Mouse (Mus musculus) intestine, embryonic 14.5 days (tissue): ENCODE measurements around the gene Sfxn5. TPM values are rescaled to one million over a fixed set of nuclear protein-coding genes. Genes with fewer than 3 reads are reported as not detected.
A peak's percentile ranks its signal among the peaks of the same experiment; 100 is the strongest.

Experiments
- ATAC-seq: fragments of 200-750 bp; cut with Nextera tagmentation; replicated peaks from 2 replicates; pipeline ENCODE4 v1.8.0; 2017; ENCODE audit warnings: low read depth, moderate number of reproducible peaks, moderate TSS enrichment, moderate library complexity; ENCODE audit not compliant: low FRiP score, low TSS enrichment
- DNase-seq: peaks from one replicate; pipeline ENCODE4 v3.0.0-alpha.2; 2018; ENCODE audit warnings: low spot score
- H3K27ac ChIP-seq: fragments of 300-500 bp; sonication (generic); 2 replicates; pipeline ENCODE4 v1.5.1; 2014; ENCODE audit warnings: low read depth, mild to moderate bottlenecking, control low read depth
- H3K27me3 ChIP-seq: fragments of 300-500 bp; sonication (generic); replicated peaks from 2 replicates; pipeline ENCODE4 v1.6.1; 2014; ENCODE audit warnings: low read length, control low read depth; ENCODE audit not compliant: control insufficient read depth, insufficient read depth
- H3K36me3 ChIP-seq: fragments of 300-500 bp; sonication (generic); 2 replicates; pipeline ENCODE4 v1.6.1; 2014; ENCODE audit warnings: low read length, control low read depth; ENCODE audit not compliant: control insufficient read depth, insufficient read depth
- H3K4me1 ChIP-seq: fragments of 300-500 bp; sonication (generic); replicated peaks from 2 replicates; pipeline ENCODE4 v1.6.1; 2014; ENCODE audit warnings: low read length, control low read depth, mixed read lengths; ENCODE audit not compliant: control insufficient read depth, insufficient read depth
- H3K4me2 ChIP-seq: fragments of 300-500 bp; sonication (generic); 2 replicates; pipeline ENCODE4 v1.6.1; 2014; ENCODE audit warnings: low read length
- H3K4me3 ChIP-seq: fragments of 300-500 bp; sonication (generic); 2 replicates; pipeline ENCODE4 v1.5.1; 2014; ENCODE audit warnings: low read depth, low read length, control low read depth, mixed read lengths
- H3K9ac ChIP-seq: fragments of 300-500 bp; sonication (generic); 2 replicates; pipeline ENCODE4 v1.6.1; 2014; ENCODE audit warnings: mild to moderate bottlenecking, low read length
- H3K9me3 ChIP-seq: fragments of 300-500 bp; sonication (generic); 2 replicates; pipeline ENCODE4 v1.6.1; 2016; ENCODE audit warnings: low read length, control low read depth; ENCODE audit not compliant: control insufficient read depth
- WGBS: fragments of 180-500 bp; shearing (Covaris S2); extraction: QIAGEN DNeasy Blood & Tissue Kit; methylation state at CpG from one replicate; pipeline ENCODE4 v1.1.7; 2014; 5-methylcytosine and 5-hydroxymethylcytosine counted together
- polyA plus RNA-seq: library from polyadenylated mRNA; unstranded; fragments of >200 nt; fragmentation: Nextera tagmentation; extraction: Ambion mirVana; gene quantifications from 2 replicates; pipeline ENCODE4 v1.2.1, GENCODE M21; 2014

Sfxn5 gene
- polyA plus RNA-seq = 6.3 and 8.3 TPM in 2 replicates

GRCm38 (mm10) chr6:85333000-85333669 is at the start of gene Sfxn5:
Gene Sfxn5 (minus strand): TSS chr6:85333422.
- peak within 1 kb of the TSS; percentile 58 for H3K9ac ChIP-seq
- peak within 1 kb of the TSS; percentile 95 for H3K4me2 ChIP-seq
- H3K4me3 ChIP-seq = peak within 1 kb of the TSS; percentile 69
- under 1% methylated on average over 49 of the region's 49 CpGs for WGBS
- H3K9me3 ChIP-seq = no peaks in the 10 kb centered on the region
- H3K36me3 ChIP-seq = peaks cover 4% of the 10 kb centered on the region; the same call in 1 of the 2 replicates
- peaks cover 8% of the 10 kb centered on the region for H3K4me1 ChIP-seq
- 0 out of 2 replicates have a peak, but pooled peaks cover 3% of the 10 kb centered on the region for H3K27me3 ChIP-seq
- DNase-seq (peak; percentile 98), ATAC-seq (peak; percentile 98)
- H3K27ac ChIP-seq = peak within 1 kb of the TSS; percentile 78

GRCm38 (mm10) chr6:85382791-85383190 is 49.6 kb upstream of the Sfxn5 start:
- H3K36me3 ChIP-seq = no peaks in the 10 kb centered on the region
- no peak overlapping the region for H3K9ac ChIP-seq
- no peak overlapping the region for H3K4me2 ChIP-seq
- ATAC-seq (no peak), DNase-seq (no peak)
- H3K4me3 ChIP-seq = no peak overlapping the region
- H3K9me3 ChIP-seq = no peaks in the 10 kb centered on the region
- 76% methylated on average over 2 of the region's 2 CpGs for WGBS
- H3K27me3 ChIP-seq = no peaks in the 10 kb centered on the region
- H3K4me1 ChIP-seq = no peaks in the 10 kb centered on the region; the same call in 1 of the 2 replicates
- H3K27ac ChIP-seq = no peak overlapping the region

GRCm38 (mm10) chr6:85381648-85382020 is 48.4 kb upstream of the Sfxn5 start:
- H3K4me3 ChIP-seq = no peak overlapping the region
- no peaks in the 10 kb centered on the region for H3K9me3 ChIP-seq
- DNase-seq = no peak
- WGBS = 84% methylated on average over 10 of the region's 10 CpGs
- no peaks in the 10 kb centered on the region for H3K27me3 ChIP-seq
- H3K4me2 ChIP-seq = no peak overlapping the region
- no peaks in the 10 kb centered on the region for H3K36me3 ChIP-seq
- H3K4me1 ChIP-seq = no peaks in the 10 kb centered on the region; the same call in 1 of the 2 replicates
- no peak overlapping the region for H3K9ac ChIP-seq
- H3K27ac ChIP-seq = no peak overlapping the region
- no peak for ATAC-seq

GRCm38 (mm10) chr6:85380901-85381647 is 47.9 kb upstream of the Sfxn5 start:
- Histone ChIP-seq H3K36me3 (no peaks in the 10 kb centered on the region), H3K27me3 (no peaks in the 10 kb centered on the region), H3K4me3 (no peak overlapping the region), H3K9ac (no peak overlapping the region), H3K4me1 (no peaks in the 10 kb centered on the region; the same call in 1 of the 2 replicates), H3K9me3 (no peaks in the 10 kb centered on the region), H3K27ac (no peak overlapping the region), H3K4me2 (peak overlapping the region; percentile 36)
- ATAC-seq (peak; percentile 34; the same call in 1 of the 2 replicates), DNase-seq (no peak)
- 26% methylated on average over 17 of the region's 17 CpGs for WGBS

- ATAC-seq (peak; percentile 81), DNase-seq (peak; percentile 88)
- H3K4me2 ChIP-seq = peak overlapping the region; percentile 36
- H3K4me3 ChIP-seq = no peak overlapping the region
- no peaks in the 10 kb centered on the region; the same call in 1 of the 2 replicates for H3K4me1 ChIP-seq
- 25% methylated on average over 10 of the region's 10 CpGs for WGBS
- no peak overlapping the region for H3K9ac ChIP-seq
- no peaks in the 10 kb centered on the region for H3K36me3 ChIP-seq
- no peak overlapping the region for H3K27ac ChIP-seq
- H3K9me3 ChIP-seq = no peaks in the 10 kb centered on the region
- no peaks in the 10 kb centered on the region for H3K27me3 ChIP-seq
Observed at GRCm38 (mm10) chr6:85380201-85380900, 47.1 kb upstream of the Sfxn5 start.

GRCm38 (mm10) chr6:85378629-85379028 is 45.4 kb upstream of the Sfxn5 start:
- no peaks in the 10 kb centered on the region for H3K27me3 ChIP-seq
- H3K4me3 ChIP-seq = no peak overlapping the region
- no peak overlapping the region for H3K27ac ChIP-seq
- DNase-seq = no peak
- no peak for ATAC-seq
- H3K36me3 ChIP-seq = no peaks in the 10 kb centered on the region
- no peak overlapping the region for H3K4me2 ChIP-seq
- no peaks in the 10 kb centered on the region for H3K9me3 ChIP-seq
- H3K4me1 ChIP-seq = peaks cover 3% of the 10 kb centered on the region
- H3K9ac ChIP-seq = no peak overlapping the region
- WGBS = 50% methylated on average over 8 of the region's 8 CpGs

GRCm38 (mm10) chr6:85377876-85378275 is 44.7 kb upstream of the Sfxn5 start:
- Histone ChIP-seq H3K4me3 (no peak overlapping the region), H3K9me3 (no peaks in the 10 kb centered on the region), H3K36me3 (no peaks in the 10 kb centered on the region), H3K27ac (no peak overlapping the region), H3K4me2 (no peak overlapping the region), H3K4me1 (peaks cover 8% of the 10 kb centered on the region), H3K27me3 (no peaks in the 10 kb centered on the region), H3K9ac (no peak overlapping the region)
- WGBS = 39% methylated on average over 5 of the region's 5 CpGs
- DNase-seq = no peak
- ATAC-seq = no peak

- H3K9me3 ChIP-seq = no peaks in the 10 kb centered on the region
- no peak overlapping the region for H3K9ac ChIP-seq
- no peak overlapping the region for H3K4me2 ChIP-seq
- no peak for DNase-seq
- no peak for ATAC-seq
- no peak overlapping the region for H3K4me3 ChIP-seq
- H3K27ac ChIP-seq = no peak overlapping the region
- H3K4me1 ChIP-seq = peaks cover 8% of the 10 kb centered on the region
- H3K27me3 ChIP-seq = no peaks in the 10 kb centered on the region
- WGBS = 67% methylated on average over 4 of the region's 4 CpGs
- H3K36me3 ChIP-seq = no peaks in the 10 kb centered on the region
Observed at GRCm38 (mm10) chr6:85377066-85377734, 44.0 kb upstream of the Sfxn5 start.
